Mouse (Mus musculus): ENCODE measurements around the gene Usp24. TPM values are rescaled to one million over a fixed set of nuclear protein-coding genes. Genes with fewer than 3 reads are reported as not detected.
A peak's percentile ranks its signal among the peaks of the same experiment; 100 is the strongest.

The Usp24 gene
- 10 to 100 TPM; 43.8 to 49.2 TPM for total RNA-seq (2021)
- long read RNA-seq, experiment 1, full-length matches to known transcripts, result 2 of 18 reads
- long read RNA-seq, experiment 1, partial matches to known transcripts, result 14 of 18 reads
- long read RNA-seq, experiment 1, other reads (novel, unspliced or antisense), result 2 of 18 reads
- long read RNA-seq, experiment 2, full-length matches to known transcripts, result 7 of 22 reads
- long read RNA-seq, experiment 2, partial matches to known transcripts, result 5 of 22 reads
- long read RNA-seq, experiment 2, other reads (novel, unspliced or antisense), result 10 of 22 reads

DNA sequence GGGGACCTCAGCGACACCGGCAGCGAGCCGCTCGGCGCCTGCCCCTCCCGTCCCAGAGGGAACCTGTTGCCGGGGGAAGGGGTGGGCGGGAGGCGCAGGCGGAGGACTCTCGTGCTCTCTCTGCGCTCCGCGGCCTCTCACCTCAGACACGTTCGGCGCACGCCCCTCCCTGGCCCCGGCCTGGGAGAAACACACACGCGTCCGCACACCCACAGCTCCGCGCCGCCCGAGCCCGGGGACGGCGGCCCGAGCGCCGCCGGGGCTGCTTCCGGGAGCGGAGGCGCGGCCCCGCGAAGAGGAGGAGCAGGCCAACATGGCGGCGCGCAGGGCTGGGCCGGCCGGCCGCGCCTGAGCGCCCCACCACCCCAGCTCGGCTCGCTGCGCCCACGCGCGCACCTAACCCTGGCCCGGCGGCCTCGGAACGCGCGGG, at the start of gene Usp24:
TSS of gene Usp24 (plus strand) at position 293 of the 430 bp plus-strand sequence.
- peak; percentile 80 for DNase-seq

- DNase-seq, result no peak
Measured at GRCm38 (mm10) chr4:106276937-106277336, 39.1 kb upstream of the Usp24 start.

DNA sequence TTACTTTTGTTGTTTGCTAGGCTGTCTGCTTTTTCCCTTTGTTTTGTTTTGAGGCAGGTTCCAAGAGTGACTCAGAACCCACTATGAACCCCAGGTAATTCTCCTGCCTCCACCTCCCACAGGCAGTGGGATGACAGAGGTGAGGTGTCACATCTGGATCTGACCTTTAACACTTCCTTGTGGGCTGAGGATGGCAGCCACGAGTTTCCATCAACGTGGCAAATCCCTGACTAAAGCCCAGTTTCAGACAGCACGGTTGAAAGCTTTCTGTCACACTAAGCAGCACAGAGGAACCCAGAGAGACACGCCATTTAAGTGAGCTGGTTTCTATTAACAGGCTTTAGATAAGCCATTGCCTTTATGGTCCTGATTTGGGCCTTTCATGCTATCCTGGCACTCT, 36.8 kb upstream of the Usp24 start:
- DNase-seq, result no peak

DNA sequence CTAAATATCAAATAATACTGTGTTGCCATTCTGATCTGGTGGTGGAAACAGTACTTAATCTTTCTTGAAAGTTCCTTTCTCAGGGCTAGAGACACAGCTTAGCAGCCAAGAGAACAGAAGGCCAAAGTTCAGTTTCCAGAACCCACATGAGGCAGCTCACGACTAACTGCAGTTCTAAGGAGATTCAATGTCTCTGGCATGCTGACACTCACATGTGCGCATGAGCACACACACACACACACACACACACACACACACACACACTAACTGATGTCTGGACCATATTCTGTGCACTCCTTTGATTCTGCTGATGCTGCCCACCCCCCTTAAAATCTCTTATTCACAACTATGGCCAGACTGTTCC, 34.9 kb upstream of the Usp24 start:
- no peak for DNase-seq

DNA sequence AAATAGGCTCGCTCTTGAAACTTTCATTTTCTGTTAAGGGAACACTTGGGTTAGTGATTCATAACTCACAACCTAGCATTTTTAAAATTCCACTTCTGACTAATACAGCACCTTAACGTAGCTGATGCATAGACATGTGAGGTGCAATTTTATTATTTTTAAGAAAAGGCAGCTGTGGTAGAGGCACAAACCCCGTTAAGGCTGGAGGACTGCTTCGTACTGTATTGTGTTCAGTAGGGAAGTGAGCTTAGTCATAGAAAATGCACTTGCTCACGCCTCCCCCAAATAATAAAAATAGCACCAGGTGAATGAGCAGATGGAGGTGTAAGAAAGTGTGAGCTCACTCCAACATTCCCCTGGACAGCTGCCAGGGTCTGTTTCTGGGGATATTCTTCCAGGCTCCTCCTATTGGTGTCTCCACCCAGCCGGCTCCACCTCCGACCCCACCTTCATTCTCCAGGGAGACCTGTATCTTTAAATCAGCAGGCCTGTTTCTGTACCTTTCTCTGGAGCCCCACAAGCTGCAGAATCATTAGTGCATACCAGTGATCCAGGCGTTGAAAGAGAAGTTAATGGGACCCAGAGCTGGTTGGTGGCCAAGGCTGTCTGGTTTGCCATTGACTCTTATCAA, 34.4 kb upstream of the Usp24 start:
- DNase-seq, result no peak

DNA sequence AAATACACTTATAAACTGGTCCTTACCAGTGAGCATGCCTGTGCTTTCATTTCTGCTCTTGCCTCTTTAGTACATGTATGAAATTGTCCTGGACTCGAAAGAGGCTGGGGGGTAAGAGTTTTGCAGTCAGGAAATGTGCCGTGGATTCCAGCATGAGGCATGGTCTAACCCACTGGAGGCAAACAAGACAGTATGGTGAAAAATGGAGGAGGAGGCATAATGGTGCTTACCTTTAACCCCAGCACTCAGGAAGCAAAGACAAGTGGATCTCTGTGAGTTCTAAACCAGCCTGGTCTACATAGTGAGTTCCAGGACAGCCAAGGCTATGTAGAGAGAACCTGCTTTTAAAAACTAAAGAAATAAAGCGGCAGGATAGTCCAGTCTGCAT, 33.9 kb upstream of the Usp24 start:
- no peak for DNase-seq

DNA sequence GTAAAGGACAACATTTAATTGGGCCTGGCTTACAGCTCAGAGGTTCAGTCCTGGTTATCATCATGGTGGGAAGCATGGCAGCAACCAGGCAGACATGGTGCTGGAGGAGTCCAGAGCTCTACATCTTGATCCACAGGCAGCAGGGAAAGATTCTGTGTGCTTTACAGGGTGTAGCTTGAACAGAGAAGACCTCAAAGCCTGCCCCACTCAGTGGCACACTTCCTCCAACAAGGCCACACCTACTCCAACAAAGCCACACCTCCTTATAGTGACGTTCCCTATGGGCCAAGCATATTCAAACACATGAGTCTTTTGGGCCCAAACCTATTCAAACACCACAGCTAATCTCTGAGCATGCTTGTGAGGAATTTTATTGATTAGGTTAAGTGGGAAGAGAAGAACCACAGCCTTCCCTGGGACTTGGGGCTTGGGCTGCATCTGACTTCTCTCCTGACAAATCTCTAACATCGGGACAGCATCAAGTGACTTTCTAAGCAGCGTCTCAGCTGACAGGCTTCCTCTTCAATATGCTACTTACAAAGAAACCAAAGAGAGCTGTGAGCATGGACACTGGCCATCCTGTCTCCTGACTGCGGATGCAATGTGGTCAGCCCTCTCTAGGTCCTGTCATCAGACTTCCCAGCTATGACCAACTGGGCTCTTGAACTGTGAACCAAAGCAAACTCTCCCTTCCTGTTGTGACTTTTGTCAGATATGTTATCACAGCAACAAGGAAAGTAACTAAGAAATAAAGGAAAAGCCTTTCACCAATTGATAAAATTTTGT, 28.9 kb upstream of the Usp24 start:
- DNase-seq, result no peak

GRCm38 (mm10) chr4:106290201-106290600, 25.8 kb upstream of the Usp24 start:
- no peak for DNase-seq

DNA sequence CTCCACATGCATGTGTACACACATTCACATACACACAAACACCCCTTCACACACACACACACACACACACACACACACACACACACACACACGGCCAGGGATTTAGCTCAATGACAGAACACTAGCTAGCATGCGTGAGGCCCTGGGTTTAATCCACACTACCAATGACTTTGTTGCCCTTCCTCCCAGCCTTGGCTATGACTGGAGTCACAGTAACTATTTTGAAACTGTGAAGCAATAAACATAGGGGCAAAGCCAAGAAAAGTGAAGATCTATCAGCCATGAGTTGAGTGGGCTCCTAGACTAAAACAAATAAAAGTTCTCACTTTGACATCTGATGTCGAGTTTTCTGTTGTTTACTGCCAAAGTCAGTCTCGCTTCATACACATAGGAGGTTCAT, 23.2 kb upstream of the Usp24 start:
- no peak for DNase-seq

- DNase-seq, result no peak
Measured at GRCm38 (mm10) chr4:106293378-106294090, 22.5 kb upstream of the Usp24 start.

GRCm38 (mm10) chr4:106295696-106296095, 20.3 kb upstream of the Usp24 start:
- no peak for DNase-seq

DNA sequence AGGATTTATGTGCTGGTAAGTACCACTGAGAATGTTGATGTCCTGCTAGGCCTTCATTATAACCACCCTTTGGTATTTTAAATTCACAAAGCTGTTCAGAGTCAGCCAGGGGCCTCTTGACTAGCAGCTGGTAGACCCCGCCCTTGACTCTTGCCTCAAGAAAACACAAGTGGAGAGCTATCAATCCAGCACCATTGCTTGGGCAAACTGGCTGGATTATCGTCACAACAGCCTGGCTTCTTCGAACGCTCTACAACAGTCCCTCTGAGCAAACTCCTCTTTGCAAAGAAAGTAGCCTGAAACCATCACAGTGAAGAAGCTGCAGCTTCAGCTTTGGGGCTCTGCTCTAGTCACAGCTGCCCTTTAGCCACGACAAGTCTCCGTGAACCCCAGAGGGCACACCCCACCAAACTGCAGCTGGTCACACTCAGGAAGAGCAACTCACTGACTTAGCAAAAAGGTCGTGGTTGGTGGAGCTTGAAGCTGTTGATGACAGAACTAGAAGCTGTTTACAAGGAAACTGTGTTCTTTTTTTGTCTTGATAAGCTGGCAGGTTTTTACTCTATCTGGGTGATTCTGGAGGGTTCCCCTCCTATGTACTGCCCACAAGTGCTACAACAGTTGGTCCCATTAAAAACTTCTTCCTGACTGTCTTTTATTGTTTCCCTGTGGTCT, 19.5 kb upstream of the Usp24 start:
- no peak for DNase-seq

DNA sequence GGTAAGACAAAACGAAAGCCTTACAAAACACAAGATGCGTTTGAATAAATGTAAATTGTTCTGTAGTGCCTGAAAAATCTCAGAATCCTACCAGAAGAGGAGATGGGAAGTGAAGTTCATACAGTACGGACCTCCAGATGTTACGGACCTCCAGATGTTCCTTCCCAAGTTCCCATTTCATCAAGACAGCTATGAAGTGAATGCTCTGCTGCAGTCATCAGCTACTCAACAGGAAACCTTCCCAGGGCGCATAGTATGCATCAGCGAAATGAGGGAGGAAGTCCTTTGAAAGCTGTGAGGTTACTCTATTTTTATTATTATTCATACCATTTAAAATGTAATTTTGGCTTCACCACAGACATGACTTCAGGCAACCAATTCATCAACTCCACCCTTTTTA, 14.7 kb upstream of the Usp24 start:
- DNase-seq, result no peak

- no peak for DNase-seq
Measured at GRCm38 (mm10) chr4:106308090-106308489, 7.9 kb upstream of the Usp24 start.

- no peak for DNase-seq
Measured at GRCm38 (mm10) chr4:106312651-106313050, 3.4 kb upstream of the Usp24 start.

- no peak for DNase-seq
Measured at GRCm38 (mm10) chr4:106313070-106313469, 2.9 kb upstream of the Usp24 start.

GRCm38 (mm10) chr4:106313874-106314273, 2.1 kb upstream of the Usp24 start:
- DNase-seq, result no peak

GRCm38 (mm10) chr4:106314291-106314690, 1.7 kb upstream of the Usp24 start:
- DNase-seq, result no peak

- peak; percentile 42 for DNase-seq
Measured at GRCm38 (mm10) chr4:106316351-106317178, 552 bp downstream of the Usp24 start.

- no peak for DNase-seq
Measured at GRCm38 (mm10) chr4:106317179-106318055, 1.4 kb downstream of the Usp24 start.

All from gastrocnemius, postnatal 25 days (tissue).